ENCODE assay signal across 1 mouse cellular context in the genomic region with DNA sequence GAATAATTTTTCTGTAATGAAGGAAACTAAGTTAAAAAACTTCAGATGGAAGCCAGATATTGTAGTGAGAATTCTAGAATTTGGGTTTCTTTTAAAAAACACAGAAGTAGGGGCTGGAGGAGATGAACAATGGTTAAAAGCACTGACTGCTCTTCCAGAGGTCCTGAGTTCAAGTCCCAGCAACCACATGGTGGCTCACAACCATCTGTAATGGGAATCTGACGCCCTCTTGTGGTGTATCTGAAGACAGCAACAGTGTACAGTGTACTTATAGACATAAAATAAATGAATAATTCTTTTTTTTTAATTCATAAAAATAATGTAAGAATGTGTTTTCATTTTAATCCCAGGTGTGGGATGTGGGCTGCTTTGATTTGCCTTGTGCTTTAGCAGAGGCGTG.
TF ChIP-seq lines count a peak whose summit lies in the region.

No protein-coding gene starts in this region.

TF ChIP-seq in CH12.LX, 34 proteins besides CTCF, POLR2A, EP300 and RAD21 (continued from another document):
- no peak for TF ChIP-seq IRF4 (IDR thresholded peaks at IDR 0.05; ENCODE audit: low read depth, low read length)
- TF ChIP-seq CHD2 (IDR thresholded peaks at IDR 0.05; ENCODE audit: low read length) = no peak
- TF ChIP-seq JUN (IDR thresholded peaks at IDR 0.05; ENCODE audit: insufficient read depth, low read depth, low read length) = no peak
